Mouse (Mus musculus) forebrain, embryonic 14.5 days (tissue): ENCODE results near the gene Arf3. TPM values are rescaled to one million over a fixed set of nuclear protein-coding genes. Genes with fewer than 3 reads are reported as not detected.
"Not testable (repeated sequence)": the region's sequence is repeated elsewhere in the genome, so short reads cannot be mapped to it uniquely, and the experiment has no call there.

Experiments
- ATAC-seq: fragments of 200-750 bp; cut with Nextera tagmentation; 2 replicates; pipeline ENCODE4 v1.8.0; 2017; ENCODE audit warnings: mild to moderate bottlenecking, moderate library complexity
- DNase-seq: peaks from one replicate; pipeline ENCODE4 v3.0.0-alpha.2; 2015; ENCODE audit warnings: low spot score
- H3K27ac ChIP-seq: fragments of 300-500 bp; sonication (generic); 2 replicates; pipeline ENCODE4 v1.5.1; 2014; ENCODE audit warnings: low read depth, mild to moderate bottlenecking, control low read depth, low read length, moderate library complexity
- H3K27me3 ChIP-seq: fragments of 300-500 bp; sonication (generic); replicated peaks from 2 replicates; pipeline ENCODE4 v1.6.1; 2014; ENCODE audit warnings: low read length, control low read depth, mixed read lengths; ENCODE audit not compliant: control insufficient read depth, insufficient read depth
- H3K36me3 ChIP-seq: fragments of 300-500 bp; sonication (generic); 2 replicates; pipeline ENCODE4 v1.6.1; 2014; ENCODE audit warnings: low read length, control low read depth; ENCODE audit not compliant: control insufficient read depth, insufficient read depth
- H3K4me1 ChIP-seq: fragments of 300-500 bp; sonication (generic); 2 replicates; pipeline ENCODE4 v1.6.1; 2014; ENCODE audit warnings: antibody characterized with exemption, low read length, control low read depth; ENCODE audit not compliant: control insufficient read depth, insufficient read depth
- H3K4me2 ChIP-seq: fragments of 300-500 bp; sonication (generic); 2 replicates; pipeline ENCODE4 v1.6.1; 2014; ENCODE audit warnings: mild to moderate bottlenecking, control low read depth, low read length
- H3K4me3 ChIP-seq: fragments of 300-500 bp; sonication (generic); 2 replicates; pipeline ENCODE4 v1.5.1; 2014; ENCODE audit warnings: low read depth, low read length, control low read depth
- H3K9ac ChIP-seq: fragments of 300-500 bp; sonication (generic); 2 replicates; pipeline ENCODE4 v1.6.1; 2014; ENCODE audit warnings: mild to moderate bottlenecking, low read length, control low read depth, moderate library complexity
- H3K9me3 ChIP-seq: fragments of 300-500 bp; sonication (generic); replicated peaks from 2 replicates; pipeline ENCODE4 v1.6.1; 2016; ENCODE audit warnings: low read length, control low read depth, mixed read lengths; ENCODE audit not compliant: control insufficient read depth
- WGBS: fragments of 180-500 bp; shearing (Covaris S2); extraction: QIAGEN DNeasy Blood & Tissue Kit; methylation state at CpG from one replicate; pipeline ENCODE4 v1.1.7; 2014; 5-methylcytosine and 5-hydroxymethylcytosine counted together
- polyA plus RNA-seq: library from polyadenylated mRNA; unstranded; fragments of >200 nt; fragmentation: Nextera tagmentation; extraction: Ambion mirVana; gene quantifications from 2 replicates; pipeline ENCODE4 v1.2.1, GENCODE M21; 2014

Arf3 gene
- polyA plus RNA-seq, 1 experiment from 2014 or later = 31.7 TPM

DNA sequence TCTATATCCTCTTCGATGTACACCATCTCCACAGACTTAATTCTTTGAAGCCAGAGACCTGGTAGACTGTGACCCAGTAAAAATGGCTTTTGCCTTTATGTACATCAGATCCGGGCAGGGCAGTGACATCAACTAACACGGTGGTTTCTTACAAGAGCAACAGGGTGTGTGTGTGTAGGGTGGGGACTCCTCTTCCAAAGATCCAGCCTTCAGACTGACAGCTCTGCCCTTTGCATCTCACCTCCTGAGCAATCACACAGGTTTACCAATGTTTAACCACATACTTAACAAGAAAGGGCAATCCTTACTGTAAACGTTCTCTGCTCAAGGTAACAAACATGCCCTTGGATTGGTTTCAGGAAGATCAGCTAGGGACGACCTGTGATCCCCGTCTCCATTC is 15.7 kb downstream of the Arf3 start:
- H3K27ac ChIP-seq = no peak overlapping the region
- no peak for DNase-seq
- H3K9ac ChIP-seq = no peak overlapping the region
- no peaks in the 10 kb centered on the region for H3K27me3 ChIP-seq
- H3K4me2 ChIP-seq = no peak overlapping the region
- H3K4me3 ChIP-seq = no peak overlapping the region
- H3K4me1 ChIP-seq = no peaks in the 10 kb centered on the region
- WGBS = 92% methylated on average over 6 of the region's 6 CpGs
- peaks cover 19% of the 10 kb centered on the region for H3K36me3 ChIP-seq
- no peak for ATAC-seq
- H3K9me3 ChIP-seq = no peaks in the 10 kb centered on the region

DNA sequence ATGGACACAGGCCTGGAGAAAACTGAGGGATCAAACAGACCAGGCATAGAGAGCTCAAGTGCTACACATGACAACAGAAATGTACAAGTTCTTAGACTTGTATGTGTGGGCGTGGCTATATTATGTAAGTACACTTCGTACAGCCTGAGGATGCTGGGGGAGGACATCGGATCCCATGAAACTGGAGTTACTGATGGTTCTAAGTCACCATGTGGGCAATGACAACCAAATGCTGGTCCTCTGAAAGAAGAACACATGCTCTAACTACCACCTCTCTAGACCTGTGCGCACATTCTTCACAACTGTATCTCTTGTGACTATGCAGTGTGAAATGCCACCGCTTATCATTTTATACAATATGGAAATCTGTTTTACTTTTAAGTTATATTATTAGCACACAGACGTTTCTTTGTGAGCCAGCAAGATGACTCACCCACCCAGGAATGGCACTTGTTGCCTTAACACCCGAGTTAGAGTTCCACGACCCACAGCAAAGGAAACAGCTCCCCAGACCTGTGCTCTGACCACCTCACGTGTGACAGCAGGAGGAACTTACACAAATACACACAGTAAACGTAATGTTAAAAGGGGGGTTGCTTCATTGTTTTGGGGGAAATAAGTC is 16.6 kb downstream of the Arf3 start:
- Histone ChIP-seq H3K4me1 (no peaks in the 10 kb centered on the region), H3K4me3 (no peak overlapping the region), H3K9me3 (no peaks in the 10 kb centered on the region), H3K27ac (no peak overlapping the region), H3K9ac (no peak overlapping the region), H3K27me3 (no peaks in the 10 kb centered on the region), H3K36me3 (peaks cover 25% of the 10 kb centered on the region), H3K4me2 (no peak overlapping the region)
- DNase-seq (no peak), ATAC-seq (no peak)
- WGBS = 87% methylated on average over 10 of the region's 10 CpGs

GRCm38 (mm10) chr15:98743863-98744262 is 19.2 kb downstream of the Arf3 start:
- H3K9ac ChIP-seq, ATAC-seq, H3K9me3 ChIP-seq, H3K27me3 ChIP-seq, H3K4me1 ChIP-seq, H3K4me2 ChIP-seq, H3K27ac ChIP-seq, DNase-seq, H3K4me3 ChIP-seq: not testable (repeated sequence)
- peaks cover 48% of the 10 kb centered on the region for H3K36me3 ChIP-seq
- WGBS = 91% methylated on average over 3 of the region's 3 CpGs

DNA sequence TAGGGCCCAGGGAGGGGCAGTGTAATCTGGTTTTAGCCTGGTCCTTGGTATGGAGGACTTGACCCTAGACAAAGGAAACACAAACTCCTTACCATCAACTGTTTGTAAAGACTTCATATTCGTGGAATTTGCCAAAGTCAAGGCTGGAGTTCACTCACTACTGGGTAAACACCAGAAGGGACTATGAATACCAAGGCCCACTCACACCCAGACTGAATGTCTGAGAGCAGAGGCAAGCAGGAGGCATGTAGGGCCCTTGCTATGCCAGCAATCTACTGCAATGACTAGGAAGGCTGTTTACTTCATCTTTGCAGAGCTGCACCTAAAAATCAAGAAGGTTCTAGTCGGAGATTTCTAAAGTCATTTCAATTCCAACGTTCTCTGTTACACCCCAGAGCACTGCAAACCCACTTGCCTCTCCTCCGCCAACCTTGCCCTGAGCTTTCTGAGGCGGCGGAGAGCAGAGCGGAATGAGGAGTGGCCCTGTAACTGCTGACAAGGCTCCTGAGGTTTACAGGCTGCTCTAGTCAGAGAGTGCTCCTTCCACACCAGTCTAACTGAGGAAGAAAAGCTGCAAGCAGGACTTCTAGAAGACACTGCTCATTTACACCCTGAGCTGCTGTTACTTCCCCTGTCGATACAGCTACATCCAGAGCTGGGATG is 20.1 kb downstream of the Arf3 start:
- Histone ChIP-seq H3K4me3 (no peak overlapping the region), H3K4me1 (no peaks in the 10 kb centered on the region), H3K4me2 (no peak overlapping the region), H3K36me3 (peaks cover 55% of the 10 kb centered on the region), H3K27ac (no peak overlapping the region), H3K27me3 (no peaks in the 10 kb centered on the region), H3K9ac (no peak overlapping the region), H3K9me3 (no peaks in the 10 kb centered on the region)
- DNase-seq (no peak), ATAC-seq (no peak)
- WGBS = 86% methylated on average over 8 of the region's 8 CpGs

GRCm38 (mm10) chr15:98740219-98740618 is 22.8 kb downstream of the Arf3 start:
- H3K4me3 ChIP-seq = no peak overlapping the region
- DNase-seq (no peak), ATAC-seq (no peak)
- peaks cover 69% of the 10 kb centered on the region for H3K36me3 ChIP-seq
- H3K27me3 ChIP-seq = no peaks in the 10 kb centered on the region
- WGBS = 80% methylated on average over 8 of the region's 8 CpGs
- H3K9me3 ChIP-seq = no peaks in the 10 kb centered on the region
- no peaks in the 10 kb centered on the region for H3K4me1 ChIP-seq
- no peak overlapping the region for H3K9ac ChIP-seq
- H3K4me2 ChIP-seq = no peak overlapping the region
- no peak overlapping the region for H3K27ac ChIP-seq

DNA sequence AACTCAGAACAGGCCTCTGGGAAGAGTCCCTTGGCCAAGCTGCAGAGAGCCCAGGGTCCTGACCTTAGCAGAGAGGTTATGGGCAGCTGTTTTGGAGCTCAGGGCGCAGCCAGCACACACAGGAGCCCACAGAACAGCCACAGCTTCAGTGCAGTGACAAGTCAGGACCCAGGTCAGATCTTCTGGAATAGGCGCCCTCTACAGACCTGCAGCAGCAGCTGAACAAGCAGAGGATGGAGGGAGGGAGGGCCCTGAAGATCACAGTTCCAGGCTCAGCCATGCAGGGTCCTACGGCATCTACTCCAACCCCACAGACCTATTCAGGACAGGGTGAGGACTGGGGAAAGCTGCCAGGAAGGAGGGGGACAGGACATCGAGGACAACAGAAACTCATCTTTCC is 24.2 kb downstream of the Arf3 start:
- no peaks in the 10 kb centered on the region for H3K27me3 ChIP-seq
- ATAC-seq (no peak), DNase-seq (no peak)
- WGBS = 65% methylated on average over 4 of the region's 4 CpGs
- no peak overlapping the region for H3K9ac ChIP-seq
- no peak overlapping the region for H3K4me3 ChIP-seq
- peaks cover 71% of the 10 kb centered on the region for H3K36me3 ChIP-seq
- no peak overlapping the region for H3K4me2 ChIP-seq
- H3K9me3 ChIP-seq = no peaks in the 10 kb centered on the region
- no peaks in the 10 kb centered on the region for H3K4me1 ChIP-seq
- no peak overlapping the region for H3K27ac ChIP-seq

DNA sequence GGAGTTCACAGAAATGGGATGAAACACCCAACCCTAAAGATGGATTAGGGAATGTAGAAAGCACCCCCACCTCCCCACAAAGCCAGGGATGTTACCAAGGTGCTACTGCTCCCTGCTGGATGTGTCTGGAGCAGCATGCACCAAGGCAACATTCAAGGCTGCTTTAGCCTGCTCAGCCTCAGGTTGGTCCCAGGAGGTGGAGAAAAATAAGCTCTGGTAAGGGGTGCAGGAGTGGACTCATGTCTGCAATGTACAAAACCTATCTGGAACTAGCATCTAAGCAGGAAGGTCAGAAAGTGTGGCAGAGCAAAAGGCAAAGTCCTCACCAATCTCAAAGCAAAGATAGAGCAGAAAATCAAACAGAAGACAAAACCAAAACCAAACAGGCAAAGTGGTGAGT is 25.1 kb downstream of the Arf3 start:
- DNase-seq = no peak
- Histone ChIP-seq H3K36me3 (peaks cover 69% of the 10 kb centered on the region), H3K4me1 (no peaks in the 10 kb centered on the region), H3K27me3 (no peaks in the 10 kb centered on the region), H3K4me2 (no peak overlapping the region), H3K9me3 (no peaks in the 10 kb centered on the region), H3K4me3 (no peak overlapping the region), H3K27ac (no peak overlapping the region), H3K9ac (no peak overlapping the region)
- no peak for ATAC-seq

GRCm38 (mm10) chr15:98736521-98736920 is 26.5 kb downstream of the Arf3 start:
- 91% methylated on average over 10 of the region's 10 CpGs for WGBS
- Histone ChIP-seq H3K27me3 (no peaks in the 10 kb centered on the region), H3K4me3 (no peak overlapping the region), H3K4me1 (no peaks in the 10 kb centered on the region), H3K36me3 (peaks cover 58% of the 10 kb centered on the region), H3K4me2 (no peak overlapping the region), H3K27ac (no peak overlapping the region), H3K9me3 (no peaks in the 10 kb centered on the region), H3K9ac (no peak overlapping the region)
- ATAC-seq (no peak), DNase-seq (no peak)

- H3K4me2 ChIP-seq = no peak overlapping the region
- H3K27ac ChIP-seq = no peak overlapping the region
- no peaks in the 10 kb centered on the region for H3K4me1 ChIP-seq
- peaks cover 33% of the 10 kb centered on the region for H3K36me3 ChIP-seq
- no peak overlapping the region for H3K9ac ChIP-seq
- no peak overlapping the region for H3K4me3 ChIP-seq
- H3K9me3 ChIP-seq = no peaks in the 10 kb centered on the region
- ATAC-seq (no peak), DNase-seq (no peak)
- 93% methylated on average over 5 of the region's 5 CpGs for whole genome bisulfite sequencing
- H3K27me3 ChIP-seq = peaks cover under 1% of the 10 kb centered on the region; the same call in 1 of the 2 replicates
Measured at GRCm38 (mm10) chr15:98733976-98734566, 28.9 kb downstream of the Arf3 start.
